Mouse (Mus musculus): ENCODE data around the gene Cox14.

- no peak for TF ChIP-seq EP300 (optimal IDR thresholded peaks at IDR 0.05)
- TF ChIP-seq CTCF (IDR thresholded peaks at IDR 0.05; ENCODE audit: low read depth): peak; percentile 96
Observed at GRCm38 (mm10) chr15:99688712-99689111, 36.7 kb upstream of the Cox14 start.

All from stomach, postnatal 0 days (tissue).